Mouse (Mus musculus) hindbrain, embryonic 10.5 days (tissue): Measurements from ENCODE around the gene Rreb1. TPM values are rescaled to one million over a fixed set of nuclear protein-coding genes. Genes with fewer than 3 reads are reported as not detected.

ENCODE experiments used
- DNase-seq: peaks from one replicate; pipeline ENCODE4 v3.0.0-alpha.2; 2017; ENCODE audit warnings: low spot score
- H3K27ac ChIP-seq: fragments of 300-500 bp; sonication (generic); 2 replicates; pipeline ENCODE4 v1.5.1; 2016; ENCODE audit warnings: mild to moderate bottlenecking, moderate library complexity
- H3K27me3 ChIP-seq: fragments of 300-500 bp; sonication (generic); 2 replicates; pipeline ENCODE4 v1.6.1; 2016; ENCODE audit warnings: mild to moderate bottlenecking; ENCODE audit not compliant: poor library complexity, insufficient read depth, severe bottlenecking
- H3K36me3 ChIP-seq: fragments of 300-500 bp; sonication (generic); 2 replicates; pipeline ENCODE4 v1.6.1; 2016; ENCODE audit warnings: mild to moderate bottlenecking, moderate library complexity
- H3K4me1 ChIP-seq: fragments of 300-500 bp; sonication (generic); replicated peaks from 2 replicates; pipeline ENCODE4 v1.6.1; 2016; ENCODE audit warnings: mild to moderate bottlenecking
- H3K4me3 ChIP-seq: fragments of 300-500 bp; sonication (generic); 2 replicates; pipeline ENCODE4 v1.5.1; 2016; ENCODE audit warnings: mild to moderate bottlenecking, moderate library complexity
- H3K9me3 ChIP-seq: fragments of 300-500 bp; sonication (generic); 2 replicates; pipeline ENCODE4 v1.6.1; 2016; ENCODE audit warnings: mild to moderate bottlenecking, moderate library complexity
- WGBS: fragments of 180-500 bp; shearing (Covaris S2); methylation state at CpG from one replicate; pipeline ENCODE4 v1.1.7; 2016; 5-methylcytosine and 5-hydroxymethylcytosine counted together
- polyA plus RNA-seq: library from polyadenylated mRNA; unstranded; fragments of >200 nt; fragmentation: Nextera tagmentation; extraction: Ambion mirVana; gene quantifications from 2 replicates; pipeline ENCODE4 v1.2.1, GENCODE M21; 2016

The Rreb1 gene
- polyA plus RNA-seq, 1 experiment from 2014 or later = 7.7 TPM

GRCm38 (mm10) chr13:37941950-37942886, 164.0 kb downstream of the Rreb1 start:
- DNase-seq = no peak
- peaks cover 18% of the 10 kb centered on the region for H3K36me3 ChIP-seq
- H3K27ac ChIP-seq = no peak overlapping the region
- 78% methylated on average over 17 of the region's 17 CpGs for WGBS
- H3K9me3 ChIP-seq = no peaks in the 10 kb centered on the region
- no peak overlapping the region for H3K4me3 ChIP-seq
- no peaks in the 10 kb centered on the region for H3K27me3 ChIP-seq
- H3K4me1 ChIP-seq = 0 out of 2 replicates have a peak, but pooled peaks cover 5% of the 10 kb centered on the region

- DNase-seq = no peak
- no peak overlapping the region for H3K27ac ChIP-seq
- H3K4me3 ChIP-seq = no peak overlapping the region
- no peaks in the 10 kb centered on the region for H3K9me3 ChIP-seq
- H3K36me3 ChIP-seq = peaks cover 24% of the 10 kb centered on the region
- WGBS = 84% methylated on average over 4 of the region's 4 CpGs
- no peaks in the 10 kb centered on the region for H3K27me3 ChIP-seq
- 0 out of 2 replicates have a peak, but pooled peaks cover 5% of the 10 kb centered on the region for H3K4me1 ChIP-seq
Measured at GRCm38 (mm10) chr13:37942887-37943331, 164.7 kb downstream of the Rreb1 start.

GRCm38 (mm10) chr13:37943466-37943865, 165.3 kb downstream of the Rreb1 start:
- Histone ChIP-seq H3K27ac (no peak overlapping the region), H3K4me3 (no peak overlapping the region), H3K9me3 (no peaks in the 10 kb centered on the region), H3K4me1 (peaks cover 5% of the 10 kb centered on the region; the same call in 1 of the 2 replicates), H3K27me3 (no peaks in the 10 kb centered on the region), H3K36me3 (peaks cover 26% of the 10 kb centered on the region)
- no peak for DNase-seq
- 94% methylated on average over 3 of the region's 3 CpGs for WGBS

GRCm38 (mm10) chr13:37944306-37944705, 166.1 kb downstream of the Rreb1 start:
- Histone ChIP-seq H3K4me3 (no peak overlapping the region), H3K36me3 (peaks cover 31% of the 10 kb centered on the region), H3K27ac (no peak overlapping the region; the same call in 1 of the 2 replicates), H3K9me3 (no peaks in the 10 kb centered on the region), H3K27me3 (no peaks in the 10 kb centered on the region), H3K4me1 (peaks cover 5% of the 10 kb centered on the region; the same call in 1 of the 2 replicates)
- 76% methylated on average over 1 of the region's 1 CpGs for WGBS
- no peak for DNase-seq

GRCm38 (mm10) chr13:37945392-37945791, 167.2 kb downstream of the Rreb1 start:
- peaks cover 5% of the 10 kb centered on the region; the same call in 1 of the 2 replicates for H3K4me1 ChIP-seq
- no peak overlapping the region for H3K27ac ChIP-seq
- DNase-seq = no peak
- H3K27me3 ChIP-seq = no peaks in the 10 kb centered on the region
- H3K36me3 ChIP-seq = peaks cover 41% of the 10 kb centered on the region
- 83% methylated on average over 8 of the region's 8 CpGs for WGBS
- H3K4me3 ChIP-seq = no peak overlapping the region
- H3K9me3 ChIP-seq = no peaks in the 10 kb centered on the region

- Histone ChIP-seq H3K4me3 (no peak overlapping the region), H3K27me3 (no peaks in the 10 kb centered on the region), H3K9me3 (no peaks in the 10 kb centered on the region), H3K4me1 (peaks cover 2% of the 10 kb centered on the region; the same call in 1 of the 2 replicates), H3K36me3 (peaks cover 43% of the 10 kb centered on the region), H3K27ac (peak overlapping the region; percentile 25; the same call in 1 of the 2 replicates)
- peak; percentile 81 for DNase-seq
- 20% methylated on average over 6 of the region's 6 CpGs for WGBS
Measured at GRCm38 (mm10) chr13:37946734-37947133, 168.5 kb downstream of the Rreb1 start.

- 83% methylated on average over 6 of the region's 6 CpGs for WGBS
- Histone ChIP-seq H3K4me3 (no peak overlapping the region), H3K27me3 (no peaks in the 10 kb centered on the region), H3K27ac (0 out of 2 replicates have a peak overlapping the region, but pooled peaks have one; percentile 12), H3K36me3 (peaks cover 25% of the 10 kb centered on the region), H3K9me3 (no peaks in the 10 kb centered on the region), H3K4me1 (no peaks in the 10 kb centered on the region; the same call in 1 of the 2 replicates)
- DNase-seq = no peak
Measured at GRCm38 (mm10) chr13:37952981-37953380, 174.8 kb downstream of the Rreb1 start.

- Histone ChIP-seq H3K27ac (no peak overlapping the region), H3K27me3 (no peaks in the 10 kb centered on the region), H3K36me3 (peaks cover 12% of the 10 kb centered on the region), H3K4me1 (no peaks in the 10 kb centered on the region; the same call in 1 of the 2 replicates), H3K4me3 (no peak overlapping the region), H3K9me3 (no peaks in the 10 kb centered on the region)
- WGBS = 72% methylated on average over 1 of the region's 1 CpGs
- DNase-seq = no peak
Measured at GRCm38 (mm10) chr13:37954318-37954717, 176.1 kb downstream of the Rreb1 start.

GRCm38 (mm10) chr13:37958498-37959238, 180.5 kb downstream of the Rreb1 start:
- no peaks in the 10 kb centered on the region for H3K36me3 ChIP-seq
- no peaks in the 10 kb centered on the region for H3K9me3 ChIP-seq
- no peaks in the 10 kb centered on the region; the same call in 1 of the 2 replicates for H3K27me3 ChIP-seq
- no peak overlapping the region for H3K4me3 ChIP-seq
- H3K27ac ChIP-seq = no peak overlapping the region
- 92% methylated on average over 18 of the region's 18 CpGs for WGBS
- H3K4me1 ChIP-seq = peaks cover 3% of the 10 kb centered on the region
- no peak for DNase-seq

- Histone ChIP-seq H3K27ac (no peak overlapping the region), H3K9me3 (no peaks in the 10 kb centered on the region), H3K36me3 (no peaks in the 10 kb centered on the region), H3K4me3 (no peak overlapping the region), H3K4me1 (peaks cover 10% of the 10 kb centered on the region), H3K27me3 (peaks cover 7% of the 10 kb centered on the region)
- DNase-seq = no peak
- 83% methylated on average over 15 of the region's 15 CpGs for WGBS
Measured at GRCm38 (mm10) chr13:37959239-37959907, 181.2 kb downstream of the Rreb1 start.

- H3K27me3 ChIP-seq = peaks cover 12% of the 10 kb centered on the region
- 91% methylated on average over 7 of the region's 7 CpGs for WGBS
- H3K27ac ChIP-seq = no peak overlapping the region
- no peak overlapping the region for H3K4me3 ChIP-seq
- no peaks in the 10 kb centered on the region for H3K36me3 ChIP-seq
- no peak for DNase-seq
- no peaks in the 10 kb centered on the region for H3K9me3 ChIP-seq
- H3K4me1 ChIP-seq = peaks cover 16% of the 10 kb centered on the region
Measured at GRCm38 (mm10) chr13:37959936-37960335, 181.7 kb downstream of the Rreb1 start.

- WGBS = 89% methylated on average over 9 of the region's 9 CpGs
- H3K4me1 ChIP-seq = peaks cover 42% of the 10 kb centered on the region
- no peak for DNase-seq
- no peaks in the 10 kb centered on the region for H3K9me3 ChIP-seq
- H3K27ac ChIP-seq = no peak overlapping the region
- H3K4me3 ChIP-seq = no peak overlapping the region
- H3K27me3 ChIP-seq = peaks cover 13% of the 10 kb centered on the region
- no peaks in the 10 kb centered on the region for H3K36me3 ChIP-seq
Measured at GRCm38 (mm10) chr13:37962541-37962940, 184.3 kb downstream of the Rreb1 start.
